Mouse (Mus musculus) megakaryocyte, embryonic 14.5 days (primary cell): Measurements from ENCODE around the gene Exosc7.

ENCODE experiments used
- FLI1 ChIP-seq: IDR thresholded peaks from 2 replicates; pipeline ENCODE4 v1.6.1; 2012; ENCODE audit warnings: low read length, inconsistent platforms, mixed read lengths
- GATA1 ChIP-seq: IDR thresholded peaks from 3 replicates; pipeline ENCODE4 v1.6.1; 2012; ENCODE audit warnings: mixed read lengths, low read length, inconsistent platforms, borderline replicate concordance

GRCm38 (mm10) chr9:123183226-123183625 is 70.2 kb downstream of the Exosc7 start:
- TF ChIP-seq GATA1 (no peak), FLI1 (no peak)
